Mouse (Mus musculus) c-Kit-negative CD71-positive TER-119-positive erythroid progenitor cells, embryonic 14.5 days (primary cell): ENCODE data around the gene Nr1h4.

Experiments used
- DNase-seq: peaks from one replicate; pipeline ENCODE4 v3.0.0-alpha.2; 2013; ENCODE audit warnings: low read depth, low spot score

Gene Nr1h4

GRCm38 (mm10) chr10:89521790-89522431 lies 11.5 kb downstream of the Nr1h4 start:
- DNase-seq = no peak

- no peak for DNase-seq
These were observed 13.0 kb downstream of the Nr1h4 start for GRCm38 (mm10) chr10:89520381-89520780.

GRCm38 (mm10) chr10:89519226-89519625 lies 14.2 kb downstream of the Nr1h4 start:
- no peak for DNase-seq

- DNase-seq = no peak
These were observed 15.0 kb downstream of the Nr1h4 start for GRCm38 (mm10) chr10:89518365-89518764.

GRCm38 (mm10) chr10:89515813-89516212 lies 17.6 kb downstream of the Nr1h4 start:
- no peak for DNase-seq

- DNase-seq = no peak
These were observed 20.8 kb downstream of the Nr1h4 start for GRCm38 (mm10) chr10:89512562-89512961.

GRCm38 (mm10) chr10:89510547-89510946 lies 22.8 kb downstream of the Nr1h4 start:
- DNase-seq = no peak

- no peak for DNase-seq
These were observed 24.8 kb downstream of the Nr1h4 start for GRCm38 (mm10) chr10:89508567-89508966.

- DNase-seq = no peak
These were observed 26.9 kb downstream of the Nr1h4 start for GRCm38 (mm10) chr10:89506479-89506878.

GRCm38 (mm10) chr10:89505592-89505955 lies 27.8 kb downstream of the Nr1h4 start:
- no peak for DNase-seq

GRCm38 (mm10) chr10:89504952-89505591 lies 28.3 kb downstream of the Nr1h4 start:
- no peak for DNase-seq

- DNase-seq = no peak
These were observed 30.3 kb downstream of the Nr1h4 start for GRCm38 (mm10) chr10:89502986-89503560.

- DNase-seq = no peak
These were observed 31.5 kb downstream of the Nr1h4 start for GRCm38 (mm10) chr10:89501902-89502301.

GRCm38 (mm10) chr10:89495537-89495936 lies 37.8 kb downstream of the Nr1h4 start:
- DNase-seq = no peak

- no peak for DNase-seq
These were observed 42.1 kb downstream of the Nr1h4 start for GRCm38 (mm10) chr10:89491321-89491720.

- no peak for DNase-seq
These were observed 43.1 kb downstream of the Nr1h4 start for GRCm38 (mm10) chr10:89490250-89490649.

- DNase-seq = no peak
These were observed 43.9 kb downstream of the Nr1h4 start for GRCm38 (mm10) chr10:89489459-89489858.

- DNase-seq = no peak
These were observed 46.2 kb downstream of the Nr1h4 start for GRCm38 (mm10) chr10:89486995-89487742.

- DNase-seq = no peak
These were observed 48.5 kb downstream of the Nr1h4 start for GRCm38 (mm10) chr10:89484907-89485306.

- DNase-seq = no peak
These were observed 49.4 kb downstream of the Nr1h4 start for GRCm38 (mm10) chr10:89483812-89484602.

GRCm38 (mm10) chr10:89483113-89483512 lies 50.3 kb downstream of the Nr1h4 start:
- DNase-seq = no peak
